Mouse (Mus musculus): ENCODE data around the gene Fer.

The Fer gene

DNA sequence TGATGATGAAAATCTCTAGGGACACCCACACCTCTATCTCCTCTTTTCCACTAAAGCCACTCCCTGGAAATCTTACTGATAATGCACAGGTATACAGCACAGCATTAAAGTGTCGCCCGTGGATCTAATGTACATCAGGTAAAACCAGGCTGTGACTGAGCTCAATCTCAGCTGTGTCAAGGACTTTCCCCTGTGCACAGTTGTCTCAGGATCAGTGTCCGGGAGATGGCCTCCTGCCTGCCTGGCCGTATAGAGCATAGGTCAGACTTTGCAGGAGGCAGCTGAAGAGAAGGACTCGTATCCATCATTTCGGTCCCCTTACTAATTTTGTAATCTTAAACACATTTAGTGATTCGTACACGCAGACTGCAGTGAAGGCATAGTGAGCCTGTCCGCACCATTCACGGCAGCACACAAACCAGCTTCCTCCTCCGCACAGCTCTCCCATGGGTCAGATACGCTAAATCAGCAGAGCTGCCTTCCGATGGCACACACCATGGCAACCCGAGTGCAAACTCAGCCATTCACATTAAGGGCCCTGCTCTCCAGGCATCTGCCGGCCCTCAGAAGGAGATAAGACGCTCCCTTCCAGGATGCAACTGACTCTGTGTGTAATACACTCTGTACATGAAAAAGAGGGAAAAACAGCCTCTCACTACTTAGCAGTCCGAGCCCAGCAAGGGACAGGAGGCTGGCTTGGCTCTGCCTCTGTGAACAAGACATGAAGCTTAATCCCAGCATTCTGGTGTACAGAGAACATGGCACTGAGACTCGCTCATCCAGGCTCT lies 277.4 kb downstream of the Fer start:
- DNase-seq (ENCODE audit: low read depth), result no peak

DNA sequence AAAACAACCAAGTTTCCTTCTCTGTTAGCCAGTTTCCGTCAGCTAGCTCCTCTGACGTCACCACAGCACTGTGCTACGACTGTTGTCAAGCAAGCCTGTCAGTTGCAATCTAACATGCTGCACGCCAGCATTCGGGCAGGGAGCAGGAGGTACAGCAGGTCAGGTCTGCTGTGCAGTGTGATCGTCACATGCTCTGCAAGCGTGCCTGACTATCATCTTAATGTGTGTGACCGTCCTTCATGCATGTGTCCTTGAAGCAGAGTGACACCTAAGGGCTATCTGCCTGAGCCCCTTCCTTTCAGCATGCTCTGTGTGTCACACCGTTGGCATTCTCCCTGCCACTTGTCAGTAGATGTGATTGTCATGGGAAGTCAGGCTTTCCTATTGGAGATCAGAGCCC lies 279.0 kb downstream of the Fer start:
- DNase-seq (ENCODE audit: low read depth), result no peak

- DNase-seq (ENCODE audit: low read depth), result no peak
Measured at GRCm38 (mm10) chr17:64146409-64146808, 283.5 kb downstream of the Fer start.

DNA sequence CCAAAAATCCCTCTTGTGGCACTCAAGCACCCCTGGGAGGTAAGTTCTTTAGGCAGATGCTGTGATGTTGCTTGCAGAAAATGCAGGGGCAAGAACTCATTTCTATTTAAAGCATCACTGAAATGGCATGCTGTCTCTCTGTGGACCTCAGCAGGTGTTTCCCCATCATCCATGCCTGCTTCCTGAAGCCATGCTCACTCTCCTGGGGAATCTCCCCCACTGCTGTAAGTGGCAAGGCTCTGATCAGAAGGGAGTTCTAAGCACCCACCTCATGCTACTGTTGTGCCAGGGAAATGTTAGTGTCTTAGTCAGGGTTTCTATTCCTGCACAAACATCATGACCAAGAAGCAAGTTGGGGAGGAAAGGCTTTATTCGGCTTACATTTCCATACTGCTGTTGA lies 287.9 kb downstream of the Fer start:
- DNase-seq (ENCODE audit: low read depth), result no peak

- no peak for DNase-seq (ENCODE audit: low read depth)
Measured at GRCm38 (mm10) chr17:64167731-64168130, 304.9 kb downstream of the Fer start.

- DNase-seq (ENCODE audit: low read depth), result no peak
Measured at GRCm38 (mm10) chr17:64170019-64170418, 307.2 kb downstream of the Fer start.

- no peak for DNase-seq (ENCODE audit: low read depth)
Measured at GRCm38 (mm10) chr17:64172474-64172873, 309.6 kb downstream of the Fer start.

GRCm38 (mm10) chr17:64180546-64180945 lies 317.7 kb downstream of the Fer start:
- DNase-seq (ENCODE audit: low read depth), result no peak

DNA sequence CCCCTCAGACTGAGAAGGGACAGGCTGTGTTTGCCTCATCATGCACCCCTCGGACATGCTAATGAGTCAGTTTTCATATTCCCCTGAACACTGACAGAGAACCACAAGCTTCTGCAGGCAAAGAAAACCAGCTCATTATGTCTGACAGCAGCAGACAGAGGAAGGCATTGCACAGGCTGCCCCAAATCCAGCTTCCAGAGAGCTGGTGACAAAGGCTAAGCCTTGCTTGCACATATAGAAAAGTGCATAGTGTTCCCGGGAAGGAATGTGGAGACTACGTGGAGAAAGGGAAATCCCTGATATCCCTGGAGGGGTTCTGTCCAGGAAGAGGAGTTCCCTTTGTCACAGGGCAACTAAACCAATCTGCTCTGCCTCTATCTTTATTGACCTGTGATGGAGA lies 318.4 kb downstream of the Fer start:
- no peak for DNase-seq (ENCODE audit: low read depth)

DNA sequence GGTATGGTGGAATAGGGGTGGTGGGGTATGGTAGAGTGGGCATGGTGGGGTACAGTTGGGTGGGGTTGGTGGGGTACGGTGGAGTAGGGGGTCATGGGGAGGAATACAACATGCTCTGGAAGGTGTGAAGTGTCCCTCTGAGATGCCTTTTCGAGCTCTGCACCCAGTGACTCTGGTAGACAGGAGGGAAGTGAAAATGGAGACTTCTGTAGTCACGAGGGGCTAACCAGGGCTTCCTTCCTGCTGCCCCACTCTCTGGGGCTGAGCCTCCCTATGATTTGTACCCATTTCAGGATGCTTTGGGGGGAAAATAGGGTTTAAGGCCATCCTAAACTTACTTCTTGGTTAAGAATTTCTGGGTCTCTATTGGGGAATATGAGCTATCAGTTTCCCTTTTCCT lies 319.7 kb downstream of the Fer start:
- no peak for DNase-seq (ENCODE audit: low read depth)

- no peak for DNase-seq (ENCODE audit: low read depth)
Measured at GRCm38 (mm10) chr17:64183196-64183595, 320.3 kb downstream of the Fer start.
